Mouse (Mus musculus) adrenal gland, adult (tissue): ENCODE data around the gene Elavl1.
"Not testable (repeated sequence)": the region's sequence is repeated elsewhere in the genome, so short reads cannot be mapped to it uniquely, and the experiment has no call there.

Experiments used
- DNase-seq, 2 experiments: peaks; one replicate each; pipeline ENCODE4 v3.0.0; 2022 to 2023; ENCODE audit warnings: low spot score in 1 of 2; ENCODE audit not compliant: inconsistent age in 2 of 2

Gene Elavl1

DNA sequence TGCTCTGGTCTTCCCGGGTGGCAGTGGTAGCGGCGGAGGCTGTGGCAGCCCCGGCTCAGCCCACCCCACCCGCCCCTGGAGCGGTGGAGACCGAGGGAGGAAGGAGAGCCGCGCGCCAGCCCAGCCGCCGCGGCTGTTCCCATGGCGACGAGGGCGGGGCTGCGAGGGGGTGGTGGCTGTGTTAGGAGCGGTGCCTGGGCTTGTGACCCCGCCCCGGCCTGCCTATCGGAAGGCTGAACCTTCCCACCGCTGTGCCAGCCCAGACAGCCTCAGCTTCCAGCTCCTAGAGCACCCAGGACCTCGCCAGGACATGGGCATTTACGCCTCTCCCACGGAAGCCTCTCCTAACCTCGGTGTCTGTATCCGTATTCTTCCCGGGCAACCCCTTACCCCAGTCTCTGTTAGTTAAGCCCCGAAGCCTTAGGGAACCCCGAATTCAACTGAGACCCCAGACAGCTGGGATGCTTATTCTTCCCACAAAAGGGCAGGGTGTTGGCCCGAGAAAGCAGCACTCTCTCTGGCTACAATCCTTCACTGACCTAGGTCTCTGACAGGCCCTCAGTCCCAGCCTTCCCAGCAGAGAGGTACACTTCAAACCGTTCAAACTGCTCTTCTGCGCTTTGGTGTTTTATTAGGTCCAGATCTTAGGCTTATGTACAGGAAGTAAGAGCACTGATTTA is 65.9 kb downstream of the Elavl1 start, which contains the start of gene Ctxn1:
Ctxn1 (minus strand) TSS at position 150 of the 680 bp plus-strand sequence.
- DNase-seq: peak; percentile 97 to 98

DNA sequence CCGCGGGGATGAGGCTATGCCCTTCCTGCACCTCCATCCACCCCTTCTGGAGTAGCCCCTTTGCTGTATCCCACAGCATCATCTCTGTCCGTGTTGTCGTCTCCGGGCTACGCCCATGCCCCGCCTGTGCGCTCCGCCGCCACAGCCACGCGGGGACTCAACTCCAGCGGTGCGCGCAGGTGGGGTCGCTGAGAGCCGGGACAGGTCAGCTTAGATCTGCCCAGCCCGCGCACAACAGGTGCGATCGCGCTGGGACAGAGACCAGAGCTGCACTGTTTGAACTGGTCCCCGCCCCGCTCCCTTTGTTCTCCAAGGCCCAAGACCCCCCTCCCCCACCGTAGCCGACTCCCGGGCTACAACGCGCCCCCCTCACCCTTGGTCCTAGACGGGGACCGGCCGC is 66.5 kb downstream of the Elavl1 start:
- peak in 1 of 2 experiments; percentile 59 for DNase-seq

DNA sequence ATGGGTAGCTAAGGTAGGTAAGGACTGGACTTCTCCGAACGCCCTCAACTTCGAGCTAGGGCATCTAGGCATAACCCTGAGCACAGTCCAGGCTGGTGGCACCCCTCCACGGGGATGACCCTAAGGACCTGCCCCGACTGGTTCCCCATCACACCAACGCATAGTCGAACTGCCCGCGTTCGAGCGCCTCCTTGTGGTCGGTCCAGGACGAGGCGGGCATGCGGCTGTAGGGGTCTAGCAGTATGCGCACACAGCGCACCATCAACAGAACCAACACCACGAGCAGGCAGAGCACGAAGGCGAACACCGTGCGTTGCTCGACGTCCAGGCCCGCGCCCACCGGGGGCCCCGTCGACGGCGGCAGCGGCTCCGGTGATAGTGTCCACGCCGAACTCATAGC is 67.0 kb downstream of the Elavl1 start:
- DNase-seq: peak; percentile 79 to 90

DNA sequence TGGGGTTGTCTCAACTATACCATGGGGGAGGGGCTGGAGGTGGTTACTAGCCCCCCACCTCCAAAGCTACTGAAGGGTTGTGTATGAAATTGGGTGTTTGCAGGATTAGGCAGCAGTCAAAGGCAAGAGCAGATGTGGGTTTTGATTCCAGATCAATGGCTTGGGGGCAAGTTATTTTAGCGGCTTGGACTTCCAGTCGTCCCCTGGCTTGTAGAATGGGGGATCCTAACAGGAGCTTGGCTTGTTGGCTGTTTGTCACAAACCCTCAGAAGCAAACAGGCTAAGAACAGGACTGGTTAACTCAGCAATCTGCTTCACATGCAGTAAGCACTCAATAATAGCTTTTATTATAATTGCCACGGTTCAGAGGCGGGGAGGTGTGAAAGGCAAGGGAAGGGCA is 67.9 kb downstream of the Elavl1 start:
- no peak for DNase-seq

DNA sequence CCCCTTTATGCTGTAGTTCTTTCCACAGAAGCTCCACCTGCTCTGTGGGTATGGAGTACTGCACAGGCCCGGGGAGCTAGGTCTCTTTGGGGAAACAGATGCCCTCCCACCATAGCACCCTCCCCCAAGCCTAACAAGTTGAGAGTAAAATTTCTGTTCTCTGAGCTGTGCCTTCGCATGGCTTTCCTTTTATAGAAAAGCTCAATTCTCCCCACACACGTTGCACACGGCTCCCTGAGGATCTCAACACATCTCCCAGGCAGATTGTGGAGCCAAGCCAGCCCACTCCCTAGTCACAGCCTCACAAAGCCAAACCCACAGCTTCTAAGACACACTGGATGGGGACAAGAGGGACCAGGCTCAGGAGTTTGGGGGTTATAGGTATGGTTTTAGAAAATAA is 68.3 kb downstream of the Elavl1 start:
- no peak for DNase-seq

DNA sequence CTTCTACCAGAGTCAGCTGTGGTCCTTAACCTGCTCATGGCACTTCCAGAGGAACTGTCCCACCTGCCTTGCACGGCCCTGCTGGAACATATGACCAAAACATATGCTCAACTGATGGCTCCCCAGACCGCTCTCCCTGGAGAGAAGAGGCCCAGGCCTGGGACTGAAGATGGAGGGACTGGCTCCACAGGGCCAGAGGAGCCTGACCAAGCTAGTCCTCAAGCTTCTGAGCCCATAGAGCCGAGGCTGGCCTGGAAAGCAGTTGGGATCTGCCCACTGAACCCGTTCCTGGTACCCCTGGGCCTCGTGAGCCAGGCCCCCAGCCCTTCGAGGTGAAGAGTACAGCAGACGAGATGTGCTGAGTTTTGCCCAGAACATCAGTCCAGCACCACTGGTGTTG is 69.7 kb downstream of the Elavl1 start:
- DNase-seq: not testable (repeated sequence)

DNA sequence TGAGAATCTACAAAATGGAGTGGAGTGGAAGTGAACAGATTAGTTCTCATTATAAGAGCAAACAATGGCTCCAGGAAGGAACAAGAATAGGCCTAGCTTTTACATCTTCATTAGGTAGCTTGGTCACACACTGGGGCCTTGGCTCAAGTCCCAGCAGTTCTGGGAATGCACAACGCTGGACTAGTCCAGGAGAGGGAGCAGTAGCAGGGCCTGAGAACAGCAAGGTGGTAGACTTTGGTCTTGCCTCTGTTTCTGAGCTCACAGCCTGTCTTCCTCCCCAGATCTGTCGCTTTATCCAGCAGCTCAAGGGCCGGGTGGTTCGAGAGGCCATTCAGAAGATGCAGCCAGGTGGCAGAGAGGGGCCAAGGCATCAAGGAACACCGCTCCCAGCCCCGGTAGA is 71.2 kb downstream of the Elavl1 start:
- DNase-seq: peak; percentile 62 to 87

DNA sequence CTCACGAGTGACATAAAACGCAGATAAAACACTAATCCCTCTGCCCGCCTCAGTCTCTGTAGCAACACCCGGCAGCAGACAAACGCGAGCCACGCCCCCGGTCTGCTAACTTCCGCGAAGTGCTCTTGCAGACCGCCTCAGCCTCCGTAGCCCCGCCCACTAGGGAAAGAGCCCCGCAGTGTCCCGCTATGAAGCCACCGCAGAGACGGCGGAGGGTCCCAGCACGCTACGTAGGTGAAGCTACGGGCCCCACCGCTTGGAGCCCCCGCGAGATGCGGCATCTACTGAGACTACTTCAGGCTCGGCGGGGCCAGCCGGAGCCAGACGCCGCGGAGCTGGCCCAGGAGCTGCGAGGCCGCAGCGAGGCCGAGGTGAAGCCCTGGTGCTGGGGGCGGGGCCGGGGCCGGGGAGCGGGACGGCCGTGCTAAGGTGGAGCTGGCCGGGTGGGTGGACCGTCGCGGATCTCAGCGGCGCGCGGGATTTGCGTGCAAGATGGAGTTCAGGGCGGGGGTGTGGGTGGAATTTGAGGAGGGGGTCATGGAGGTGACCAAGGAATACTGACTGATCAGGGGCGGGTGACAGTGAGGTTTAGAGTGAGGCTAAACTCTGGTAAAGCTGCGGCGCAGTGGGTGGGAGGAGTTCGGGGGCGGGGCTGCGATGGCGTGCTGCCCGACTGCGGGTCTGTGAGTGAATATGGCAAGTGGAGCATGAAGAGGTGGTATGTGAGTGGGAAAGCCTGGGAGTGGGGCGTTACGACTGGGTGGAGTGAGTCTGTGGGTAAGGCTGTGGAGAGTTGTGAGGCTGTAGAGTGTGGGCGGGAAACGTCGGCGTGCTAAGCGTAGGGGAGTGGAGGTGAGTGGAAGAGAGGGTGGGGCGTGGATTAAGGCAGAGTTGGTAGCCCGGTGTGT is 72.0 kb downstream of the Elavl1 start, which contains the start of gene Snapc2:
Snapc2 (plus strand) TSS at position 147 of the 908 bp plus-strand sequence.
- peak; percentile 97 to 99 for DNase-seq

- peak in 1 of 2 experiments; percentile 73 for DNase-seq
Measured at GRCm38 (mm10) chr8:4252116-4252760, 73.0 kb downstream of the Elavl1 start.

DNA sequence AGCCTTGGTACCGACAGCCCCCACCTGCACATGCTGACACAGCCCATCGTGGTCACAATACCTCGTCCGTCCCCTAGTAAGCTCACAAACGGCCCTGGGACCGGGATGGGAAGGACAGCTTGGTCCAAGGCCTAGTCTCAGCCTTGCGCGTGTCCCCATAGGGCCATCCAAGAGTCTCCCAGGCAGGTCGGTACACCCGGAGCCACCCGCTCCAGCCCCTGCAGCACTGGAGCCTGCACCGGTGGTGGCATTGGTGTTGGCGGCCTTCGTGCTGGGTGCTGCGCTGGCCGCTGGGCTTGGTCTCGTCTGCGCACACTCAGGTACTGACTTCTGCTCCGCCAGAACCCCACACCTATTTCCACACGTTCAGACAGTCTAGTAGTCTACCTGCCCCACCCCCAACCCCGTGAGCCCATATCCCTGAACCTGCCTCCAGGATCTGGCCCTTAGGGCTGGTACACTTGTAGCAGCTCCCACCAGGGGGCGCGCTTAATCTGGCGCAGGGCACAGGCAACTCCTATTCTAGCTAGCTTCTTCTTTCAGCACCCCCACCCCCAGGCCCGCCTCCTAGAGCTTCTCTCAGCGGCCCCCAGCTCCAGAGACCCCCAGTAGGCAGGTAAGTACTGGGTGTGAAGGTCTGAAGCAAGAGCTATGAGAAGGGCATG is 74.8 kb downstream of the Elavl1 start:
- peak; percentile 87 to 95 for DNase-seq

- peak; percentile 68 to 88 for DNase-seq
Measured at GRCm38 (mm10) chr8:4249213-4249612, 76.0 kb downstream of the Elavl1 start.

- DNase-seq: peak; percentile 57 to 73
Measured at GRCm38 (mm10) chr8:4247951-4248540, 77.2 kb downstream of the Elavl1 start, which contains the start of gene Tgfbr3l. Gene Tgfbr3l, plus strand, starts transcription at chr8:4248214.

- peak in 1 of 2 experiments; percentile 52 for DNase-seq
Measured at GRCm38 (mm10) chr8:4247241-4247640, 78.0 kb downstream of the Elavl1 start.

DNA sequence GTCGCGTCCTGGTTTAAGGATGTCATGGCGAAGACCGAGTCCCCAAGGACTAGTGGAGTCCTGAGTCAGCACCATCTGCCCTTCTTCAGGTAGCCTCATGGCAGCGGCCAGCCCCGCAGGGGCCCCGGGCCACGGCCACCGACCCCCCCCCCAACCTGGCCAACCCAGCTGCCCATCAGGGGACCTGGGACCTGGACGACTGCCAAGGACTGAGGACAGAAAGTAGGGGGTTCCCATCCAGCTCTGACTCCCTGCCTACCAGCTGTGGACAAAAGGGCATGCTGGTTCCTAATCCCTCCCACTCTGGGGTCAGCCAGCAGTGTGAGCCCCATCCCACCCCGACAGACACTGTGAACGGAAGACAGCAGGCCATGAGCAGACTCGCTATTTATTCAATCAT is 79.5 kb downstream of the Elavl1 start:
- DNase-seq: peak in 1 of 2 experiments; percentile 35

GRCm38 (mm10) chr8:4245061-4245460 is 80.2 kb downstream of the Elavl1 start:
- no peak for DNase-seq

- DNase-seq: no peak
Measured at GRCm38 (mm10) chr8:4239193-4239890, 85.9 kb downstream of the Elavl1 start.

DNA sequence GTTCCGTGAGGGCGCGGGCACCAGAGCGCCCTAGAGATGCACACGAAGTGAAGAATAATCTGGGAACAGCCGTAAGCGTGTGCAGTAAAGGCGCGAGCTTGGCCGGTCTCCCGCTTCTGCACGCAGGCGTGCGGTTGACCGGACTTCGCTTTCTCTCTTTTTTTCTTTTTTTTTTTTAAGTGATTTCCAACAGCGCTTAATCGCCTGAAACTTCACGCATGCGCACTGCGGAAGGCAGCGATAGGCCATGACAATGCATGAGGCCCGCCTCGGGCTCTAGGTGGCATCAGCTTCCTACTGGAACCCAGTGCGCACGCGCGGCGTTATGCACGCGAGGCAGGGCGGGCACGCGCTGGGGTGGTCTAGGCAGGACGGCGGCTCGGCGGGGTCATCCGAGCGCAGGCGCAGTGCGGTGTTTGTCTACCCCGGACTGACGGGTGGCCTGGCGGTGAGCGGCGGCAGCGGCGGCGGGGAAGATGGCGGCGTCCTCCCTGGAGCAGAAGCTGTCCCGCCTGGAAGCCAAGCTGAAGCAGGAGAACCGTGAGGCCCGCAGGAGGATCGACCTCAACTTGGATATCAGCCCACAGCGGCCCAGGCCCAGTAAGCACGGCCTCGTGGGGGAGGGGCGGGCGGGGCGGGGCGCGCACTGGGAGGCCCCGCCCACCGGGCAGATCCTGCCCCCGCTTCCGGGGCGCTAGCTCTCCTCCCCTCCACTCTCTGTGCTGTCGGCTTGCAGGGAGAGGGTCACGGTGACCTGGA is 86.6 kb downstream of the Elavl1 start, which contains the start of the genes Map2k7 and Gm49320:
Map2k7 (plus strand) TSS at position 307 of the 759 bp plus-strand sequence.
Gm49320 (plus strand) TSS at position 432 of the 759 bp plus-strand sequence.
- DNase-seq: peak; percentile 100

DNA sequence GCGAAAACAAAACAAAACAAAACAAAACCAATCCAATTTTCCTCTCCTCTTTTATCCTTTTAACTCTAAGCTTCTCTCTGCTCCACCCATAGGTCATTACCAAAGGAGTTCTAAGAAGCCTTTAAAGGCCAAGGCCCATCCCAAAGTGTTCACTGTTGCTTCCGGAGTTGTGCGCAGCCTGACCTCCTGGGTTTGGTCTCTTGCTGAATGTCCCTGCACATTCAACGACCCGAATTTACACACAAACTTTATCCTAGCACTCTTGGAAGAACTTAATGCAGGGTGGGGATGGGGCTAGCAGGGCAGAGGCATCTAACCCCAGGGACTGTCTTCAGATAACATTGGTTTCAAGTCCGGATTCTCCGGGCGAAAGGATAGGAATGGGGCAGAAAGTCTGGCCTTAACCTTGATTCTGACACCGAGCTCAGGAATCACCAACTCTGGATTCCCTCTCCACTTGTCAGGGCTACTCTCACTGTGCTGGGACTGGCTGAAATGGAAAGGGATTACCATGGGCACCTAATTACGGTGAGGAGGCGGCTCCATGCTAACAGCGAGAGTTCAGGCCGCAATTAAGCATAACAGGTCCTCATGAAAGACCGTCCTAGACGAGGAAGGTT is 87.3 kb downstream of the Elavl1 start:
- DNase-seq: peak; percentile 80 to 95
